Mouse (Mus musculus) yolk sac, embryonic 10.5 days (tissue): ENCODE data around the gene Aqp11.
A peak's percentile ranks its signal among the peaks of the same experiment; 100 is the strongest.

Experiments used
- DNase-seq: peaks from one replicate; pipeline ENCODE4 v3.0.0-alpha.2; 2017; ENCODE audit warnings: low spot score

Gene Aqp11

GRCm38 (mm10) chr7:97707809-97708208 lies 30.3 kb downstream of the Aqp11 start:
- DNase-seq = no peak

GRCm38 (mm10) chr7:97707123-97707522 lies 31.0 kb downstream of the Aqp11 start:
- DNase-seq = no peak

GRCm38 (mm10) chr7:97701106-97701505 lies 37.0 kb downstream of the Aqp11 start:
- DNase-seq = no peak

GRCm38 (mm10) chr7:97700173-97700572 lies 37.9 kb downstream of the Aqp11 start:
- no peak for DNase-seq

- peak; percentile 87 for DNase-seq
These were observed 41.4 kb downstream of the Aqp11 start, which contains the start of gene Clns1a for GRCm38 (mm10) chr7:97696506-97697254. Gene Clns1a (plus strand): TSS chr7:97696634.

- DNase-seq = no peak
These were observed 42.0 kb downstream of the Aqp11 start for GRCm38 (mm10) chr7:97696133-97696505.

- no peak for DNase-seq
These were observed 42.6 kb downstream of the Aqp11 start for GRCm38 (mm10) chr7:97695441-97695840.

GRCm38 (mm10) chr7:97687831-97688230 lies 50.3 kb downstream of the Aqp11 start:
- DNase-seq = no peak

GRCm38 (mm10) chr7:97679239-97679638 lies 58.9 kb downstream of the Aqp11 start:
- DNase-seq = no peak
